Mouse (Mus musculus) liver, embryonic 14.5 days (tissue): Measurements from ENCODE around the gene Ikzf1. TPM values are rescaled to one million over a fixed set of nuclear protein-coding genes. Genes with fewer than 3 reads are reported as not detected.

Experiments
- ATAC-seq: fragments of 200-750 bp; cut with Nextera tagmentation; 2 replicates; pipeline ENCODE4 v1.8.0; 2017; ENCODE audit warnings: moderate number of reproducible peaks, mild to moderate bottlenecking, moderate library complexity; ENCODE audit not compliant: insufficient read depth
- DNase-seq, 3 experiments: peaks; one replicate each; pipeline ENCODE4 v3.0.0-alpha.2; 2012 to 2013; ENCODE audit warnings: low read depth in 3 of 3, low spot score in 3 of 3
- H3K27ac ChIP-seq: fragments of 300-500 bp; sonication (generic); 2 replicates; pipeline ENCODE4 v1.5.1; 2014; ENCODE audit warnings: moderate library complexity, mild to moderate bottlenecking, control low read depth, inconsistent platforms
- H3K27me3 ChIP-seq: fragments of 300-500 bp; sonication (generic); 2 replicates; pipeline ENCODE4 v1.6.1; 2014; ENCODE audit warnings: mild to moderate bottlenecking, low read length, moderate library complexity; ENCODE audit not compliant: control insufficient read depth, insufficient read depth
- H3K36me3 ChIP-seq: fragments of 300-500 bp; sonication (generic); replicated peaks from 2 replicates; pipeline ENCODE4 v1.6.1; 2014; ENCODE audit warnings: low read depth; ENCODE audit not compliant: control insufficient read depth, insufficient read depth
- H3K4me1 ChIP-seq, 2 experiments: fragments of 200-500 bp in 1 of 2; fragments of 300-500 bp in 1 of 2; sonication (generic) in 1 of 2; replicated peaks; 2 replicates each; pipeline ENCODE4 v1.6.1; 2012 to 2014; ENCODE audit warnings: antibody characterized with exemption in 1 of 2, inconsistent platforms in 1 of 2, low read length in 1 of 2; ENCODE audit not compliant: control insufficient read depth in 2 of 2, insufficient read depth in 2 of 2
- H3K4me2 ChIP-seq: fragments of 300-500 bp; sonication (generic); 2 replicates; pipeline ENCODE4 v1.6.1; 2014; ENCODE audit warnings: low read depth, mild to moderate bottlenecking, control low read depth, moderate library complexity
- H3K4me3 ChIP-seq, 2 experiments: fragments of 200-500 bp in 1 of 2; fragments of 300-500 bp in 1 of 2; sonication (generic) in 1 of 2; 2 replicates each; pipeline ENCODE4 v1.5.1; 2012 to 2014; ENCODE audit warnings: low read depth in 2 of 2, low read length in 2 of 2, mild to moderate bottlenecking in 2 of 2, control low read depth in 1 of 2, inconsistent platforms in 1 of 2, moderate library complexity in 1 of 2; ENCODE audit not compliant: insufficient read depth in 1 of 2
- H3K9ac ChIP-seq: fragments of 300-500 bp; sonication (generic); replicated peaks from 2 replicates; pipeline ENCODE4 v1.6.1; 2014; ENCODE audit warnings: mild to moderate bottlenecking, control low read depth, moderate library complexity
- H3K9me3 ChIP-seq: fragments of 300-500 bp; sonication (generic); 2 replicates; pipeline ENCODE4 v1.6.1; 2016; ENCODE audit warnings: low read length, mixed read lengths; ENCODE audit not compliant: control insufficient read depth
- CTCF ChIP-seq: IDR thresholded peaks from 2 replicates; pipeline ENCODE4 v1.5.1; 2016; ENCODE audit warnings: antibody characterized with exemption, low read depth, control low read depth
- EP300 ChIP-seq: IDR thresholded peaks from 2 replicates; pipeline ENCODE4 v1.6.1; 2016; ENCODE audit warnings: antibody characterized with exemption, low read depth
- whole genome bisulfite sequencing: fragments of 180-500 bp; shearing (Covaris S2); extraction: QIAGEN DNeasy Blood & Tissue Kit; methylation state at CpG from one replicate; pipeline ENCODE4 v1.1.7; 2014; ENCODE audit not compliant: insufficient replicate concordance; 5-methylcytosine and 5-hydroxymethylcytosine counted together
- polyA plus RNA-seq, 2 experiments: library from polyadenylated mRNA; depleted of rRNA in 1 of 2; stranded (reverse) in 1 of 2; unstranded in 1 of 2; fragments of >200 nt; fragmentation: Nextera tagmentation in 1 of 2; extraction: Ambion mirVana in 1 of 2; gene quantifications; 2 replicates each; pipeline versions ENCODE4 v1.2.1 to v1.2.3; 2012 to 2014

The Ikzf1 gene
- polyA plus RNA-seq, 2 experiments: 46.6 to 65.4 TPM

DNA sequence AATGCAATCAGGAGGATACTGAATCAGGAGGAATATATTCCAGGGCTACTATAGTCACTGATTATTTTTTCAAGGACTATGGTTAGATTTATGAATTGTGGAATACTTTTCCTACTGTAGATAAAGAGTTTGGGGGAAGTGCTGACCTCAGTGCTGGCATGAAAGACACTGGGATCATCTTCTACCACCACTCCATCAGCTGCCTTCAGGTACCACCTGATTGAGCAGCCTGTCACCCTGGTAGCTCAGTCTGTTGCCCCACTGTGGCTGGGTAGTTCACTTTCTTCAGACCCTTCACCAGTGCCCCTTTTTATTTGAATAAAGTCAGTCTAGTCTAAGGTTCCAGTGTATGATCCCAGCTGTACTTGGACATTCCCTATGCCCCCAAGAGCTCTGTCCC lies 81.9 kb downstream of the Ikzf1 start:
- H3K4me1 ChIP-seq: peaks cover 0 to 2% of the 10 kb centered on the region in 2 experiments; a peak in 2 of 4 replicates
- TF ChIP-seq CTCF (no peak), EP300 (no peak)
- H3K27me3 ChIP-seq: no peaks in the 10 kb centered on the region
- no peak overlapping the region for H3K4me2 ChIP-seq
- no peak overlapping the region for H3K9ac ChIP-seq
- DNase-seq (no peak), ATAC-seq (no peak)
- H3K27ac ChIP-seq: no peak overlapping the region
- H3K4me3 ChIP-seq: no peak overlapping the region
- H3K36me3 ChIP-seq: peaks cover 35% of the 10 kb centered on the region
- no peaks in the 10 kb centered on the region for H3K9me3 ChIP-seq

DNA sequence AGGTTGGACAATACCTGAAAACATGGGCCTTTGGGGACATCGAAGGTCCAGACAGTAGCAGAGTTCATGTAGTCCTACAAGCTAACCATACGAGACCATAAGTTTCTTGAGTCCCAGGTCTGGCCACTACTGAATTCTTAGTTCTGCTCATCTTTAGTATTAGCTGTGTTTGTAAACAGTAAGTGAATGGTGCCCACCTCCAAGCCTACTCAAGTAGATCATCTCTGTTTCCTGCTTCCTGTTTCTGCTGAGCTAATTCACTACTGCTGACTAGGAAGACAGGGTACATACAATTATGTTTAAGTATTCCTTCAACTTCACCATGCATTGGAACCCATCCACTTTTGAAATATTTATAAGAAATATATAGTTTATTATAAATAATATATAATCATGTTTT lies 83.3 kb downstream of the Ikzf1 start:
- peaks cover 0 to 2% of the 10 kb centered on the region in 2 experiments; a peak in 2 of 4 replicates for H3K4me1 ChIP-seq
- H3K36me3 ChIP-seq: peaks cover 33% of the 10 kb centered on the region
- 84% methylated on average over 2 of the region's 2 CpGs for WGBS
- no peak overlapping the region for H3K4me2 ChIP-seq
- DNase-seq (no peak), ATAC-seq (no peak)
- H3K4me3 ChIP-seq: no peak overlapping the region
- TF ChIP-seq CTCF (no peak), EP300 (no peak)
- H3K9ac ChIP-seq: no peak overlapping the region
- no peaks in the 10 kb centered on the region for H3K9me3 ChIP-seq
- H3K27ac ChIP-seq: no peak overlapping the region
- no peaks in the 10 kb centered on the region for H3K27me3 ChIP-seq

DNA sequence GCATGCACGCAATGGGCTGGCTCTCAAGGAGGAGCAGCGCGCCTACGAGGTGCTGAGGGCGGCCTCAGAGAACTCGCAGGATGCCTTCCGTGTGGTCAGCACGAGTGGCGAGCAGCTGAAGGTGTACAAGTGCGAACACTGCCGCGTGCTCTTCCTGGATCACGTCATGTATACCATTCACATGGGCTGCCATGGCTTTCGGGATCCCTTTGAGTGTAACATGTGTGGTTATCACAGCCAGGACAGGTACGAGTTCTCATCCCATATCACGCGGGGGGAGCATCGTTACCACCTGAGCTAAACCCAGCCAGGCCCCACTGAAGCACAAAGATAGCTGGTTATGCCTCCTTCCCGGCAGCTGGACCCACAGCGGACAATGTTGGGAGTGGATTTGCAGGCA lies 84.5 kb downstream of the Ikzf1 start:
- Histone ChIP-seq H3K9me3 (no peaks in the 10 kb centered on the region), H3K27me3 (no peaks in the 10 kb centered on the region), H3K4me2 (no peak overlapping the region), H3K4me3 (no peak overlapping the region), H3K36me3 (peaks cover 33% of the 10 kb centered on the region), H3K27ac (no peak overlapping the region), H3K9ac (no peak overlapping the region), H3K4me1 (peaks cover 0 to 2% of the 10 kb centered on the region in 2 experiments; a peak in 2 of 4 replicates)
- DNase-seq (no peak), ATAC-seq (no peak)
- WGBS: 91% methylated on average over 20 of the region's 20 CpGs
- no peak for TF ChIP-seq CTCF
- TF ChIP-seq EP300: no peak

DNA sequence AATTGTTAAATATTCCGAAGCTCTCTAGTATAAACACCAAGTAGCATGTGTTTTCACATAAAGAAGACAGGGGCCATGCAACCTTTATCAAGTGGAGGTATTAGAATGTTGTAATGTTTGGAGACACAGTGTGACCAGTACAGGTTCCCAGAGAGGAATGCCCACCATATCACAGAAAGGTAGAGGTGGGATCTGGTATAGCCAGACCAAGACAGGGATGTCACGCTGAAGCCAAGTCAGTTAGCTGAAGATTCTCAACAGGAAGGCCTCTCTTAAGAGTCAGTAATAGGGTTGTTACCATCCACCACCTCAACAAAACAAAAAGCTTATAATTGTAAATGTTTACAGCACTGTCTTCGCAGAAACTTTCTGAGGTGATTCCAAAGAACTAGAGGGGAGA lies 85.9 kb downstream of the Ikzf1 start:
- TF ChIP-seq CTCF: no peak
- no peak for TF ChIP-seq EP300
- peaks cover 0 to 2% of the 10 kb centered on the region in 2 experiments; a peak in 2 of 4 replicates for H3K4me1 ChIP-seq
- WGBS: 77% methylated on average over 3 of the region's 3 CpGs
- H3K9ac ChIP-seq: no peak overlapping the region
- H3K36me3 ChIP-seq: peaks cover 33% of the 10 kb centered on the region
- no peaks in the 10 kb centered on the region for H3K27me3 ChIP-seq
- DNase-seq (no peak), ATAC-seq (no peak)
- no peaks in the 10 kb centered on the region for H3K9me3 ChIP-seq
- H3K27ac ChIP-seq: no peak overlapping the region
- H3K4me2 ChIP-seq: no peak overlapping the region
- no peak overlapping the region for H3K4me3 ChIP-seq

DNA sequence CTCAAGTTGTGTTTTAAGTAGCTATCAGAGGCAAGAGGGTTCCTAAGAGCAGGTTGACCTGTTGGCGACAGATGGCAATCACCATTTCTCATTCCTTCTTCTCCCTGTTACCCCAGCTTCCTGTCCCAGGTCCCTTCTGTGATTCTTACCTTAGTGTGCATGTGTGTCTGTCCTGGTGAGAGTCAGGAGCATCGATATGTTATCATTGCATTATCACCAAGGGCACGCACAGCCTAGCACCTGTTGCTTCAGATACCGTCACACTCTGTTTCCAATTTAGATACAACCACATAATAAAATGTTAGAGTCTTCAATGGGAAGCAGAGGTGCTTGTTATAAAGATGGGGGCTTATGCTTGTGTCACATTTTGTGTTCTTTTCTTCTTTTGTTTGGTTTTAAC lies 87.4 kb downstream of the Ikzf1 start:
- H3K4me1 ChIP-seq: no peaks in the 10 kb centered on the region
- no peak for DNase-seq
- H3K27ac ChIP-seq: no peak overlapping the region
- no peaks in the 10 kb centered on the region for H3K9me3 ChIP-seq
- H3K4me3 ChIP-seq: no peak overlapping the region
- H3K4me2 ChIP-seq: no peak overlapping the region
- no peak for TF ChIP-seq EP300
- no peak for TF ChIP-seq CTCF
- no peaks in the 10 kb centered on the region for H3K27me3 ChIP-seq
- H3K9ac ChIP-seq: no peak overlapping the region
- WGBS: 73% methylated on average over 4 of the region's 4 CpGs
- no peak for ATAC-seq
- H3K36me3 ChIP-seq: peaks cover 24% of the 10 kb centered on the region
